Mouse (Mus musculus) spleen, embryonic (tissue): ENCODE results near the gene Mkrn2.

Source experiments
- CTCF ChIA-PET: fragments of 350-600 bp; sonication (Branson Sonifier 250); formaldehyde crosslinking; loops from one replicate; lab custom pipeline; 2022; lab: Charles Lee

Gene Mkrn2

DNA sequence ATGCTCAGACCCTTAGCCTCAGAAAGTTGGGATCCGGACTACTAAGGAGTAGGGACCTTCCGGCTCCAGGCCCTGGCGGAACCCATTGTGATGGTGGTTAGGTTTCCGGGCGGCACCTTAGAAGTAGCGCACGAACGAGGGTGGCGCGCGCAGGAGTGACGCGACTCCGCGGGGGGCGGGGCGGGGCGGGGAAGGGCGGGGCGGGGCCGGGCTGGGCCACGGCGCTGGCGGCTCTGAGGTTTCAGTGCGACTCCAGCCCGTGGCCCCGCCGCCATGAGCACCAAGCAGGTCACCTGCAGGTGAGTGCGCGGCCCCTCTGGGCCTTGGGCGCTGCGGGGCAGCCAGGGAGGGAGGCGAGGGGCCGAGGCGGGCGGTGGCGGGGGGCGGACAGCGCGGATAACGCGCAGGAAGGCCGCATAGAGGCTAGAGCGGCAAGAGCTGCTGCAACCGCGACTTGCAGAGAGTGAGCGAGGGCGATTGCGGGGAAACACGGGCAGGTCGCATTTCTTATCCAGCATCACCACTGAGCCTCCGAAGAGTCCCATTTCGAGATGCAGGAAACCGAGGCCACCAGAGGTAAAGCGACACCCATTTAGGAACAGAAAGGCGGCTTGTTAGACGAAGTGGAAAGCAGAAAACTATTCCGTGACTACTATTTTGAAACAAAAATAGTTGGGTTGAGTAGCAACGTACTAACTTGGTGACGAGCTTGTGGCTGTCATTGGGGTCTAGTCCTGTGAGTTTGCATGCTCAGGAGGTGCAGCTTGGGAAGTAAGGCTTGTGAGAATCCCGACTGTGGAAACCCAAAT, at the start of gene Mkrn2:
TSS of gene Mkrn2 (plus strand) at position 188 of the 809 bp plus-strand sequence.
- CTCF ChIA-PET: no interaction called here

- CTCF ChIA-PET: interaction anchor here (0.6 kb wide), 1 partner anchor 16 kb away, joined by 7 read pairs; no protein-coding TSS in a partner anchor
Observed at GRCm38 (mm10) chr6:115555485-115555884, 46.2 kb upstream of the Mkrn2 start.

DNA sequence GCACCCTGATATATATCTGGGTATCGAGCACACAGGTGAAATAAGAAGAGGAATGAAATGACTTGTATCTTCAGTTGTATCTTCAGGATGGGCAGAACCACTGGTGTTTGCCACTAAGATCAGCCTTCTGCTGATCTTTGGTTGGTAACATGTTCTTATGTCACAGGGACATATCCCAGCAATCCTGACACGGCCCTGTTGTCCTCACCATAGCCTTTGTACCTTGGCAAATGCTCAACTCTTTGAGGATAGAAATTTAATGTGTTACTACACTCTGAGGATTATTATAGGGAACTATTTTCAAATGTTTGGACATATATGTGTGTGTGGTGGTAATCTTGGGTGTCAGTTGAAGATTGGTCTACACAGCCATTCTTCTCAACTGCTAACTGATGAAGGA, 43.5 kb upstream of the Mkrn2 start:
- CTCF ChIA-PET: no interaction called here

- CTCF ChIA-PET: no interaction called here
Observed at GRCm38 (mm10) chr6:115559651-115560632, 41.8 kb upstream of the Mkrn2 start.

GRCm38 (mm10) chr6:115565479-115566045, 36.1 kb upstream of the Mkrn2 start:
- CTCF ChIA-PET: no interaction called here

- CTCF ChIA-PET: no interaction called here
Observed at GRCm38 (mm10) chr6:115574171-115574570, 27.5 kb upstream of the Mkrn2 start.

DNA sequence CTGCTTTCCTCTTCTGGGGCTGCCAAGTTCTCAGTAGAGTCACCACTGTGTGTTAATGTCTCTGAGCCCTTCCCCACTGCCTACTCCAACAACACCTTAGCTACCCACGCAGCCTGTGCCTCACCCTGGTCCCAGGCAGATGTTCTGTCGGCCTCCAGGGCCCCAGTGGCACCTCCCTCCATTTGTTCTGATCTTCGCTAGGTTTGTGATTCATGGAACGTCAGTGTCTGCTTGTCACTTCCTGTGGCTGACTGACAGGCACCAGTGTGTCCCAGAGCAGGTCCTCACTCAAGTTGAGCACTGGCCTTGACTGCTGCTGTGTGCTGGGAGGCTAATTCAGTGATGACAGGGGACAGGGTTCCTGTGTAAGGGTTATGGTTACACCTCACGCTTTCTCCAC, 24.3 kb upstream of the Mkrn2 start:
- CTCF ChIA-PET: no interaction called here

- CTCF ChIA-PET: no interaction called here
Observed at GRCm38 (mm10) chr6:115577941-115578340, 23.8 kb upstream of the Mkrn2 start.

DNA sequence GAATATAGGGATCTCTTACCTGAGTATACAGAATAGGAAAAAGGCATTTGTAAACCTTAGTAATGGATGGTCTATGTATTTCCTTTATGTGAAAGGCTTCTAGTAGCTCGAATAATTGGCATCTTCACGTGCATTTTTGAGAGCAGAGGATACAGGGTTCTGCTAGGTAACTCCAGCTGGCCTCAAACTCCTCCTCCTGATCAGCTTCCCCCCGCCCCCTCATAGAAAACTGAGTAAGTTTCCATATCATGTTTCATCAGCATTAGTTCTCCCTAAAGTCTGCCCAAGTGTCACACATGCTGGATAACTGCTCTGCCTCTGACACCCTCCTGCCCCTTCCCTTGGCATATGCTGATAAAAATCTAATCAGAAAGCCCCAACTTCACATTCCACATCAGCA, 20.9 kb upstream of the Mkrn2 start:
- CTCF ChIA-PET: no interaction called here

DNA sequence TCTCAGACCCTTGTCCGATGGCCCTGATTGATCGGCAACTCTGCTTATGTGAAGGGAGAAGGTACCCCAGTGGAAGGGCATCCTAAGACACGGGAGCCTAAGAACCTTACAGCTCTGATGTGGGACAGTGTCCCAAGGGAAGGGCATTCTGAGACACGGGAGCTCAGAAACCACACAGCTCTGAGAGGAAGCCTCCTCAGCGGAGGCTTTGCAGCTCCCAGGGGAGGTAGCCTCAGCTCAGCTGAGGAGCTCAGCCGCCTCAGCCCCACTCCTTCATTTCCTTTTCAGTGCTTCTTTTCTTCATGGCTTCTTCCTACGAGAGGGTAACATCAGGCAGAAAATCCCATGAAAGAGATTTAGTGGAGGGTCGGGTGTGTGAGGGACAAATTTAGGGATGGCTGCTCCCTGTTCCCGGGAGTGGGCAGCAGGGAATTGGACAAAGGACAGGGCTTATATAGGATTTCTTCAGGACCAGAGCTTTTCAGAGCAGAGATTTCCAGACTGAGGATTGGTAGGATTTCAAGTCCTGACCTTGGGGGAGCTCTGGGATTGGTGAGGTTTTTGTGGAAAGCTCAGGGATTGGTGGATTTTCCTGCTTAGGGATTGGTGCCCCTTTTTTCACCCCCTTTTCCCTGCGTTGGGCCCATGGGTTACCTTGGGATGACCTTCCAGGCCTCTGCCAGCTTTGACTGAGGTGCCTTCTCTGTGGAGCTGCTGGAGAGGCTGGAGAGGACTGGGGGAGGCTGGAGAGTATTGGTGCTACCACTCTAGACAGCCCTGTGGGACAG, 19.2 kb upstream of the Mkrn2 start:
- CTCF ChIA-PET: interaction anchor here (0.6 kb wide), 1 partner anchor 522 kb away, joined by 3 read pairs; no protein-coding TSS in a partner anchor

- CTCF ChIA-PET: no interaction called here
Observed at GRCm38 (mm10) chr6:115583430-115584125, 18.1 kb upstream of the Mkrn2 start.

GRCm38 (mm10) chr6:115584176-115584575, 17.5 kb upstream of the Mkrn2 start:
- CTCF ChIA-PET: interaction anchor here (0.8 kb wide), 1 partner anchor 684 kb away, joined by 3 read pairs; no protein-coding TSS in a partner anchor

- CTCF ChIA-PET: no interaction called here
Observed at GRCm38 (mm10) chr6:115586321-115586720, 15.4 kb upstream of the Mkrn2 start.

DNA sequence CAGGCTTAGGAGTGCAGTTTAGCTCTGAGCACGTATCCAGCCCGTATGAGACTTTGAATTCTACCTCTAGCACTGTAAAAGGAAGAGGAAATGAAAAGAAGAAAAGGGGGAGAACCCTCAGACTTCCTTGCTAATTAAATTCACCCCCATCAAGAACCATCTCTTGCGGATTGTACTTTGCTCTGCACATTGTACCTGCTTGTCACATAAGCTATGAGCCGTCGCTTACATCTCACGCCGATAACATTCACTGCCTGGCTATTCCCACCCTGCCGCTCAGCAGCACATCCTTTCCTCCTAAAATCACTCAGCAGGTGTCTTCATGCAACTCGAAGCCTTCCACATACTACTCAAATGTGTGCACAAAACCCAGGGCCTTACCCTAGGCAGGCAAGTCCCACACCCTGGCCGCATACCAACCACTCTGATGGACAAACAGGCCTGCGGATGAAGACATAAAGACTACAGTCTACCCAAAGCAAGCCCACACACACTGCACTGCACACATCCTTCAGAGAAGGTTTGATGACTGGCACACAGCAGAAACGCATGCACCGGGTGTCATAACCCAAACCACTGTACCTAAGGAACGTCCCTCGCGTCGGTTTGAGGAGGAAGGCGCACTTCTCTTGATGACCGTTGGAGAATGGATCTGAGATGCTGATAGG, 9.9 kb upstream of the Mkrn2 start:
- CTCF ChIA-PET: no interaction called here

DNA sequence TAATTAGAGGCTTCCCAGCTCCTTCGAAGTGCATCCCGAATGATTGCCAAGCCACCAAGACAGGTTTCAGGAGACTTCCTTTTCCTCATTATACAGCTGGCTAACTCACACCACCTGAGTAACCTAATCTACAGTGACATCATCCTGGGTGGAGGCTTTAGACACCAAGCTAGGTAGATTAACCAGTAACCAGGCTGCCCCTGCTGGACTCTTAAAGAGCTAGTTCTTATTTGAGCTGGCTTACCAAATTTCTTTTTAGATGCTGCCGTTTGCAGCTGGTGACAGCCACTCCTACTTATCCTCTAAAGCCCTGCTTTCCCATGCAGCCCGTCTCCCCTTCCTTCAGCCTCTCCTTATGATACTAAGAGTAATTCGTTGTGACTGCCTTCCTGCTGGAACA, 9.2 kb upstream of the Mkrn2 start, which contains the start of gene Mkrn2os:
TSS of gene Mkrn2os (minus strand) at position 119 of the 400 bp plus-strand sequence.
- CTCF ChIA-PET: no interaction called here

DNA sequence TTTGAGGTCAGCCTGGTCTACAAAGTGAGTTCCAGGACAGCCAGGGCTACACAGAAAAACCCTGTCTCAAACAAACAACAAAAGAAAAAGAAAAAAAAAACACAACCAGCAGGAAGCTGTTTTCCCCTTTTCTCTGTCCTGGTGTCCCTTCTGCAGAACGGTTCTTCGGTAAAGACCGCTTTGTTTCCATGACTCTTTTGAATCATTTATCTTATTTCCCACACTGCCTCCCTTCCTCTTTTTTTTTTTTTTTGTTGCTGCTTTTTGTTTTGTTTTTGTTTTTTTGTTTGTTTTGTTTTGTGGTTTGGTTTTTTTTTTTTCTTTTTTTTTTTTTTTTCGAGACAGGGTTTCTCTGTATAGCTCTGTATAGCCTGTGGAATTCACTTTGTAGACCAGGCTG, 8.4 kb upstream of the Mkrn2 start:
- CTCF ChIA-PET: interaction anchor here (0.7 kb wide), 1 partner anchor 228 kb away, joined by 3 read pairs; no protein-coding TSS in a partner anchor

DNA sequence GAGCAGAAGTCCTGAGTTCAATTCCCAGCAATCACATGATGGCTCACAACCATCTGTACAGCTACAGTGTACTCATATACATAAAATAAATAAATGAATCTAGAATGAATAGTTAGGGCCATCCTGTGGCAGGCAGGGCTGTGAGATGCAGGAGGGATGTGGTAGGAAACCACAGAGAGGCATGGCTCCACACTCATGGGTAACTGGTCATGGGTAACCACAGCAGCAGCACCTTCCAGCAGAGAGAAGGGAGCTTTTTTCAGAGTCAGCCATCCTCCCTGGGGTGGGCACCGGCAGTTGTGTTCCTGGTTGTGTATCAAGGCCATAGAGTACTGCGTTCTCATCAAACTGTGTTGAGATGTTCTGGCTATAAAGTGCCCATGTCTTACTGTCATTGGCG, 7.2 kb upstream of the Mkrn2 start:
- CTCF ChIA-PET: no interaction called here

GRCm38 (mm10) chr6:115595667-115596066, 6.0 kb upstream of the Mkrn2 start:
- CTCF ChIA-PET: interaction anchor here (0.7 kb wide), 1 partner anchor 674 kb away, joined by 3 read pairs; no protein-coding TSS in a partner anchor

- CTCF ChIA-PET: no interaction called here
Observed at GRCm38 (mm10) chr6:115601322-115601714, 384 bp upstream of the Mkrn2 start.

DNA sequence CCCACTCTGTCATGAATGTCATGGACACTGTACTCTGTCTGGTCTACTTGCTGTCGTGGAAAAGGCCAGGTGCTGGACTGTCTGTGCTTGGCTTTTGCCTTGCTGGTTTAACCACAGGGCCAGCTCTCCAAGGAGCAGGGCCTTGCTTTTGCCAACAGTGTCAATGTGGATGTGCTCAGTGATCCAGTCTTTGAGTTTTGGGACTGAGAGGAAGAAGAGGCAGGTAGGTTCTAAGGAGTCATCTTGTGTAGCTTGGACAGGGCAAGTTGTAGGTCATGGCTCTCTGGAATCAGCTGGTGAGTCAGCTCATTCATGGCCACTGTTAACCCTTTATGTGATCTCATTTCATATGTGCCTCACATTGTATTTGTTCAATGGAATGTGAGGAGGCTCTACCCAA, 4.8 kb downstream of the Mkrn2 start:
- CTCF ChIA-PET: no interaction called here
